Mouse (Mus musculus) embryo, embryonic 10 days (tissue): ENCODE measurements around the gene Vmn2r16.

Experiments used
- DNase-seq: peaks from one replicate; pipeline ENCODE4 v3.0.0-alpha.2; 2015; ENCODE audit warnings: low spot score

Vmn2r16 gene

DNA sequence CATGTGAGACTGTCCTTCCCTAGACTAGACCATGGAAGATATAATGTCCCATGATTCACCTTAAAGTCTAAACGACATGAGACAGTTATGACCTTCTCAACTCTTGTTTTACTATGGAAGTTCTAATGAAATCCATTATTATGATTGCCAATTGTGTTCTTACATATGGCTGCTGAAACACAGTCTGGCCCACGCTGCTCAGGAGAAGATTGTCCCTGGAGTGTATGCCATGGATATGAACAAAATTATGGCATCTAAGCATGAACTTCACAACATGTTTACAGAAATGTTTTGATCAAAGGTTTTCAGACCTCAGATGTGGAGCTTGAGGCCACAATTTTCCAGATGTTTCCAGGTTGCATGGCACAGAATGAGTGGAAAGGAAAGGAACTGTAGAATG, at the start of gene Vmn2r16:
Vmn2r16 (plus strand) TSS at position 301 of the 400 bp plus-strand sequence.
- DNase-seq, result no peak

DNA sequence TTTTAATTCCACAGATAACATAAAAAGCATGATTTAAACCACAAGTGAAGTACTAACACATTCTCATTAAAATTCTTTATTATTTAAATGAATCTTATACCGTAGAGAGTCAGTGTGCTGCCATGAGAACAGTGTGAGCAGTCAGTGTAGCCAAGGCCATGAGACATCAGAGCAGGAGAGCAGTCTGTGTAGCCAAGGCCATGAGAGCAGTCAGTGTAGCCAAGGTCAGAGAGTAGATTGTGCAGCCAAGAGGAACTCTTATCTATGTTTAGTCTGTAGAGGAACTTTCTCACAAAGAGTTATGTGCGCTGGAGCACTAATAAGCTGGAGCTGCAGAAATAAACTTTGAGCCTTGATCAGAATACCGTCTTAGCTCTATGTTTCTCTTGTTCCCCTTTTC, 35.3 kb upstream of the Vmn2r16 start:
- DNase-seq, result no peak

DNA sequence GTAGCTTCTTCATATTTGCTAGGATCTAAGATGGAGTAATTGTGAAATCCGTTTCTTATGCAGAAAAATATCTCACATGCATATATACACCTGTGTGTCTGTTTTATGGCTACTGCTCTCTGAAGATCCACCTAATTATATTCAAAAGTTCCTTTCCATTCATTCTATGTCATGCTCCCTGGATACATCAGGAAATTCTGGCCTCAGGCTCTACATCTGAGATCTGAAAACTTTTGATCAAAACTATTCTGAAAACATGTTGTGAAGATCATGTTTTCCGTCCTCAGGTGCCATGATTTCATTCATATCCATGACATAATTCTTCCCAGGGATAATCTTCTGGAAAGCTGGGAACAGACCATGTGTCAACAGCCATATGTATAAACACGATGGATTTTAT, 32.4 kb upstream of the Vmn2r16 start, which contains the start of gene Vmn2r15:
Vmn2r15 (minus strand) TSS at position 101 of the 400 bp plus-strand sequence.
- no peak for DNase-seq

DNA sequence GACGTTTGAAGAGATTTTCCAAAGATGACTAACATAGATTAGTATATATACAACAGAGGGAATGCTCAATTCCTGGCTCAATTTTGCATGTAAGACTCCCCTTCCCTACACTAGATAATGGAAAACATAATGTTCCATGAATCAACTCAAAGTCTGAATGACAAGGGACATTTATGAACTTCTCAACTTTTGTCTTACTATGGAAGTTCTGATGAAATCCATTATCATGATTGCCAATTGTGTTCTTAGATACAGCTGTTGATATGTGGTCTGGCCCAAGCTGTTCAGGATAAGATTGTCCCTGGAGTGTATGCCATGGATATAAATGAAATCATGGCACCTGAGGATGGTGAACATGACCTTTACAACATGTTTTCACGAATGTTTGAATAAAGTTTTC, 89.4 kb downstream of the Vmn2r16 start, which contains the start of gene Vmn2r17:
Vmn2r17 (plus strand) TSS at position 301 of the 400 bp plus-strand sequence.
- DNase-seq, result no peak
